Mouse (Mus musculus): Measurements from ENCODE around the gene Btbd2.

Gene Btbd2

DNA sequence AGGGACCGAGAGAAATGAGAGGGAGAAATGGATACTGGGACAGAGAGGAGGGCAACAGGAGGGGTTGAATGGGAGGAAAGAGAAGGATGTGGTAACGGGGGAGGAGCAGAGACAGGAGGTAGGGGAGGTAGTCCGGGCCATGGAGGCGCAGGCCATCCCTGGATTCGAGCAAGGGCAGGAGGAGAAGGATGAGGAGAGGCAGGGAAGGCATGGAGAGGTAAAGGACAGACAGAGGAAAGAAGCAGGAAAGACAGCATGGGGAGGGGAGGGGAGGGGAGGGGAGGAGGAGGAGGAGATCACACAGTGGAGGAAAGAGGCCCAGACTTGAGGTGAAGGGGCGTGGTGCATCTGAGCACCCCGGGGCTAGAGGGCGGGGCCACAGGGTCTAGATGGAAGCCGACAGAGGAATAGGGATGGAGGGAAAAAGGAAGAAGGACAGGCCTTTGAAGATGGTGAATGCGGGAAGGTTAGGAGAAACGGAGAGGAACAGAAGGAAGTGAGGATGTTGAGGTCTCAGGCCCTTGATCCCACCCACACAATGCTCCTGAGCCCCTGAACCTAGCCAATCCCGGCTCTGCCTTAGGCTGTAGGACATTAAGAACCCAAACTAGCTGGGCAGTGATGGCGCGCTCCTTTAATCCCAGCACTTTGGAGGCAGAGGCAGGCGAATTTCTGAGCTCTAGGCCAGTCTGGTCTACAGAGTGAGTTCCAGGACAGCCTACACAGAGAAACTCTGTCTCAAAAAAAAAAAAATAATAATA is at the start of gene Btbd2:
Gene Btbd2, minus strand, starts transcription at position 209 of the 761 bp plus-strand sequence.
- no peak for DNase-seq (ENCODE audit: low spot score)

DNA sequence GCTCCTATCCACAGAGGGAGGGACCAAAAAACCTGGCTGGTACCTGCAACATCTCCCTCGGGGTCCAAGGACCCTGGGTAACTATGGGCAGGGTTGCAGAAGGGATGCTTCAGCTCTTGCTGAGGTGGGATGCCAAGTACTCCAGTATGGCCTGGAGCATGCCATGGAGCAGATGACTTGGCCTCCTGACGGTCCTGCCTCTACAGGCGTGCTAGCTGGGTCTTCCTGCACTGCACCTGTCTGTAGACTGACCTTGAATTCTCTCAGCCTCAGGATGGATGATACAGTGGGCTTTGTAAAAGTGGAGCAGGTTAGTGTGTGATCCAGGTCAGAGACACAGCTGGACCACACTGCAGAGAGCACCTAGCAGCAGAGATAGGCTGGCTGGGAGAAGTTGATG is 48.6 kb upstream of the Btbd2 start:
- no peak for DNase-seq (ENCODE audit: low spot score)

DNA sequence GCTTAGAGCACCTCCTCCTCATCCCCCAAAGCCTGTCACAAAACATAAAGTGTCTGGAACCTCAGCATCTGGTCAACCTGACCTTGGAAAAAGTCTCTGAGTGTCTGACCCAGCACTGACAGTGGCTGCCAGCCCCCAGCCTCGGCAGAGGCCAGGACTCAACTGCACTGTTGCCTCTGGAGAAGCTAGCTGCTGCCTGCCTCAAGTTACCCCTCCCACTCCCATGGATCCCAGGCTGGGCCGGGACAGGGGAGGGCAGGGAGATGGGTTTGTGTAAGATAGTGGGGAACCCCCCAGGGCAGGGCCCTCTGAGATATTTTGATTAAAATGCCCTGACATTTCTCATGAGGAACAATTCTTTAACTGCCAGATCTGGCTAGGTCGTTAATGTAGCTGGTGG is 48.2 kb upstream of the Btbd2 start:
- DNase-seq (ENCODE audit: low spot score), result no peak

DNA sequence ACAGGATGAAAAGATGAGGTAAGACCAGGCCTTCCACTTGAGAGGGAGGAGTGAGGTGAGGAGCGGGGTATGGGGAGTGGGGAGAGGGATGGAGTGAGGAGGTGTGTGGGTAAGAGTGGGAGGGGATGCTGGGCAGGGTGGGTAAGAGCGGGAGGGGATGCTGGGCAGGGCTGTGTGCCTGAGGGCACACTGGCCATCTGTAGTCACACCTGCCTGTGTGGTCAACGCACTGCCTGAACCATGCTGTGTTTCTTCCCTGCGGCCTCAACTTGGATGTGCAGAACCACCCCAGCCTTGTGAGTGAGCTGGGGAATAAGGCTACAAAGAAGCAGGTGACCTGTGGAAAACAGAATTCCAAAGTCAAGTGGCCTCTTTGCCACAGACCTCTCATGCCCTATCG is 47.5 kb upstream of the Btbd2 start:
- no peak for DNase-seq (ENCODE audit: low spot score)

DNA sequence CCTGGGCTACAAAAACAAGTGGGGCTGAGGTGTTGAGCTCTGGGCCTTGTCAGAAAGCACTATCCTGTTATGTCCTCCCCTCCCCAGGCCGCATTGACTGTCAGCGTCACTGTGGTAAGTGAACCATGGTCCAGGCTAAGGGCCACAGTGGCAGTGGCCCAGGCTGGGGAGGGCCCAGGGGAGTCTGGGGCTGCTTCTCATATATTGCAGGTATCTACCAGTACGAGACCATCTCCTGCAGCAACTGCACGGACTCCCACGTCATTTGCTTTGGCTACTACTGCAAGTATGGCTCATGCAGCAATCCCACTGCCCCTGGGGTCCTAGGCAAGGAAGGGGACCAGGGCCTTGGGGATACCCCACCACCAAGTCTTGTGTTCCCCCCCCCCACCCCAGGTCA is 46.8 kb upstream of the Btbd2 start:
- DNase-seq (ENCODE audit: low spot score), result no peak

DNA sequence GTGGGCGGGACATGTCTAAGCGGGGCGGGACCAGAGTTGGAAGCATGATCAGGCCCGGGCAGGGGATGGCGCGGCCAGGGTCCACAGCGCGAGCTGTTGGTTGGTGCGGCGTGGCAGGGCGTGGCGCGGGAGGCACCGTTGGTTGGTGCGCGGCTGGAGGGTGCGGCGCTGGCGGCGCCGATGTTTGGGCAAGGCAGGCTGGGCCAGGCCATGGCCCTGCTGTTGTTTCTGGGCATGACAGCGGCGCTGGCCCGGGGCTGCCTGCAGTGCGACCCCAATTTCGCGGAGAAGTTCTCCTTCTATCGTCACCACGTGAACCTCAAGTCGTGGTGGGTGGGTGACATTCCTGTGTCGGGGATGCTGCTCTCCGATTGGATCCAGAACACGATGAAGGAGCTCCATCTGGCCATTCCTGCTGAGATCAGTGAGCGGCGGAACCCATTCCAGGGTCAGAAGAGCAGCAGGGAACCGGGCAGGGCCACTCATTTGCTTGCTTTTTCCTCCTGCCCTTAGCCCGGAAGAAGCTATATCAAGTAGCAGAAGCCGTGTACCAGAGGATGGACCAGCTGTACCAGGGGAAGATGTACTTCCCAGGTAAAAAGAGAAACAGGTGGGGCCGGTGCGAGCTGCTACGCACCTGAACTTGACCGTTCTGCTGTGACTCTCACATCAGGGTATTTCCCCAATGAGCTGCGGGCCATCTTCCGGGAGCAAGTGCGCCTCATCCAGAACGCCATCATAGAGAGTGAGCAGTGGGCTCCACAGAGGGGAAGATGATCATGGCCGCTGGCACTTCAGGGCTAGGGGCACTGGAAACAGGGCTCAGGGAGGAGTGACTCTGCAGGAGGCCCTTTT is 45.9 kb upstream of the Btbd2 start:
- DNase-seq (ENCODE audit: low spot score), result peak; percentile 96

DNA sequence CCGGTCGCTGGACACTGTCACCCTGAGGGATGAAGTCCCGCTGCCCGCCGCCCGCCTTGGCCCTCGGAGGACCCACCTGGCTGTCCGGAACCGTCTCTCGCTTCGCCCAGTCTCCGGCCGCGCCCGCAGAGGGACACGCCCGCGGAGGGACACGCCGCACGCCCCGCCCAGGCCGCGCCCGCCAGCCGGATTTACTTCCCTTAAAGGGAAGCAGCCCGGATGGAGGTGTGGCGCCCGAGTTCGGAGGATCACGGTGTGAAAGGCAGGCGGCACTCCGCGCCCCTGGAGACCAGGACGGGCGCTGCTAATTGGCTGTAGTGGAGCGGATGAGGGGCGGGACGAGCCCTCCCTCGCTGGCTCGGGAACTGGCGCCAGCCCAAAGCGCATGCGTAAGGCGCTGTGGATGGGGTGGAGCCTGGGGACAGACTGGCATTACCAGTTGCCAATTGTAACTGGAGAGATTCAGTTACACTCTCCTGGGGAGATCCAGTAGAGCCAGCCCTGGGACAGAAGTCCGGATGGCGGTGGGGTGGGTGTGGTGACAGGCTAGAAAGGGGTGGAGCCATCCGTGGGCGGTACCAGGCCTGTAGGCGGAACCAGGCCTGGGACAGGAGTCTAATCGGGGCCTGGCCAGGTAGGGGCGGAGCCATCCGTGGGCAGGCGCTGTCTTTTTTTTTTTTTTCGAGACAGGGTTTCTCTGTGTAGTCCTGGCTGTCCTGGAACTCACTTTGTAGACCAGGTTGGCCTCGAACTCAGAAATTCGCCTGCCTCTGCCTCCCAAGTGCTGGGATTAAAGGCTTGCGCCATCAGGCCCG is 45.1 kb upstream of the Btbd2 start, which contains the start of the genes Mob3a and Izumo4:
Gene Mob3a, minus strand, starts transcription at position 257 of the 815 bp plus-strand sequence.
Gene Izumo4, plus strand, starts transcription at position 464 of the 815 bp plus-strand sequence.
- DNase-seq (ENCODE audit: low spot score), result peak; percentile 99

DNA sequence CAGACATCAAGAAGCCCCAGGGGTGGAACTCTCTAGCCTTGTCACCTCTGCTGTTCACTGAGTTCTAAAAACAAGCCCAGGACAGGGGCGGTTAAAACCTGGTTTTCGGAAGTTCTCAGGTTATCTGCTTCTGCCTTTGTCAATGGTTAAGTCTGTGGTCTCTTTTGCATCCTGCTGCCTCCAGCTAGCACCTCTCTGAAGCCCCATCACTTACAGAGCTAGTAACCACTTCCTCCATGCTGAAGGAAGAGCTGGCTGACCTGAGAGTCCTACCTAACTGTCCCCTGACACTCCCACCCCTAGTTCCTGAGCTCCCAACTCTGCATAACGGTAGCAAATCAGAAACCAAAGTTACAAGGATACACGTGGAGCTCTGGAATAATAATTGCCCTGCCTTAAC is 43.9 kb upstream of the Btbd2 start:
- no peak for DNase-seq (ENCODE audit: low spot score)

DNA sequence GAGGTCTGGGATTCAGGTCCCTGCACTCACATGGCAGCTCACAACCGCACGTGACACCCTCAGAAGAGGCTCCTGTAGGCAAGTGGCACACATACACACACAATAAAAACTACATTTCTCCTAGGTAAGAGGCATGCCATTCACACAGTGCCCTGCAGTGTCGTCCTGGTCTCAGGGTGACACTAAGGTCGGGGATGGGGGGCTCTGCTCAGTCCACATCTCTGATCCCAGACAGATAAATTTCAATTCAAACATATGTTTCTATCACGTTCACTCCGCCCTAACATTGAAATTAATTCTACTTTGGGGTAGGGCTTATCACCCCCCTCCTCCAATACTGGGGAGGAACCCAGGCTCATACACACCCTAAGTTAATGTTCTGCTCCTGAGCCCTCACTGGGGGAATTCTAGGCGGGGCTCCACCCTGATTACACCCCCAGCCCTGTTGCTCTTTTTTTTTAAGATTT is 43.2 kb upstream of the Btbd2 start:
- no peak for DNase-seq (ENCODE audit: low spot score)

DNA sequence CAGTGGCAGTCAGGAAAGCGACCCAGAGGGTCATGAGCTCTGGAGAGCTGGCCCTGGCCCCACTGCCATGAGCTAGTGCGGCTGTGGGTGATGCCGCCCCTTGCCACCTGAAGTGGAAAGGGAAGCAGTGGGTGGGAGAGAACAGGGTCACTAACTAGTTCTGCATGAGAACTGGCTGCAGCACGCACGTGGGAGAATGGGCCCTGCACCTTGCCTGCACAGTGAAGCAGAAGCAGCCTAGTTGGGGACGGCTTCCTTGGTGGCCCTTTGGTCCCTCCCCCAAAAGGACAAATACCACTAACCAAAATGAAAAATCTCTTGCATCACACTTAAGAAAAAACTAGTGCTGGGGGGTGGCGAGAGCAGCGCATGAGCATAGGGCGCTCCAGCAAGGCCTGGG is 41.7 kb upstream of the Btbd2 start:
- DNase-seq (ENCODE audit: low spot score), result no peak

DNA sequence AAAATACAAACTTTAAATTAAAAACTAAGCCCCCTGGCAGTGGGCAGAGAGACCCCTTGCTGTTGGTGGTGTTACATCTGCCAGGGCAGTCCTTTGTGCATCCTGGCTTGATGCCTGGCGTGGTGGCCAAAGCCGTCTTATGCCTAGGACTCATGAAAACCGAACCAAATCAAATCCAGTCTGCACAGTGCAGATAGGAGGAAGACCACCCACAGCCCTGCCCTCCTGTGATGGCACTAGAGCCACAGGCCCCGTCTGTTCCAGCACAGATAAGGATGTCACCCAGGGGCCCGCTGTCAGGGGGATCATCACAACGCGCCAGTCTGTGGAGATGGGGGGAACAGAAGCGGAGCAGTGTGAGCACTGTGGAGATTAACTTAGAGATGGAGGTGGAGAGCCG is 40.9 kb upstream of the Btbd2 start:
- DNase-seq (ENCODE audit: low spot score), result no peak

DNA sequence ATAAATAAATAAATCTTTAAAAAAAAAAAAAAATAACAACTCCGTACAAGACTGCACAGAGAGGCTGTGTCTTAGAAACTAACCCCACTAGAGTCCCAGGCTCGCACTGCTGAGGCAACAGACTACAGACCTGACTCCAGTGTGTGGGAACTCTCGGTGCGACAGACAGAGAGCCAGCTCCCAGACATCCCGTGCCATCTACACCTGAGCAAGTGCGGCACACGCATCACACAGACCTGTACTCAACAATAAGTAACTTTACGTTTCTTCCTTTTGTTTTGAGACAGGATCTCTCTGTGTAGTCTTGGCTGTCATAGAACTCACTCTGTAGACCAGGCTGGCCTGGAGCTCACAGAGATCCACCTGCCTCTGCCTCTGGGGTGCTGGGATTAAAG is 40.5 kb upstream of the Btbd2 start:
- no peak for DNase-seq (ENCODE audit: low spot score)

DNA sequence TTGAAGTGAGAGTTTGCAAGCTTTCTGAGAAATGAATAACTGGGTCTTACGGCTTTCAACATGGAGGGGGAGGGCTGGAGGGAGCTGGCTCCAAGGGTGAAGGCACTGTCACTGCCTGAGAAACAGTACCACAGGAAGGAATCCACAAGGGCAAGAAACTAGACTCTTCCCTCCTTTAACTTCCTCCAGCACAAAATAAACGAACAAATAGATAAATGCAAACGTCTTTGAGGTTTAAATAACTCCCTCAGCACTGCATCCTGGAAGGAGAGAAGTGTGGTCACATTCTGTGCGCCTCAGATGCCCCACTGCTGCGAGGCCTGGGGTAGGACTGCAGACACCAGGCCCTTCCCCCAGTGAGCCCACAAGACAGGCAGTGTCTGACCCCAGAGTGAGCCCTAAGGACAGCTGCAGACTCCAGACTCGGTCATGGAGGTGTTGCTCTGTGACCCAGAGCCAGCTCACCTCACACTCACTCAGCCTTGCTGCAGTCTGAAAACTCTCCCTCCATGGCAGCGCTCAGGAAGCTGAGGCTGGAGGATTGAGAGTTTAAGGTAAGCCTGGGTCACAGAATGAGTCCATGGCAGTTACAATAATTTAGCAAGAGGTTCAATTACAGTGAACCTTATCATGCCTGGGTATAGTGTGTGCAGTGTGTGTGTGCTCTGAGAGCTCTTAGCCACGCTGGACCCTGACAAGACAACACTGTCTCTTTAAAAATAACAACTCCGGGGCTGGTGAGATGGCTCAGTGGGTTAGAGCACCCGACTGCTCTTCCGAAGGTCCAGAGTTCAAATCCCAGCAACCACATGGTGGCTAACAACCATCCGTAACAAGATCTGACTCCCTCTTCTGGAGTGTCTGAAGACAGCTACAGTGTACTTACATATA is 39.9 kb upstream of the Btbd2 start:
- DNase-seq (ENCODE audit: low spot score), result no peak

DNA sequence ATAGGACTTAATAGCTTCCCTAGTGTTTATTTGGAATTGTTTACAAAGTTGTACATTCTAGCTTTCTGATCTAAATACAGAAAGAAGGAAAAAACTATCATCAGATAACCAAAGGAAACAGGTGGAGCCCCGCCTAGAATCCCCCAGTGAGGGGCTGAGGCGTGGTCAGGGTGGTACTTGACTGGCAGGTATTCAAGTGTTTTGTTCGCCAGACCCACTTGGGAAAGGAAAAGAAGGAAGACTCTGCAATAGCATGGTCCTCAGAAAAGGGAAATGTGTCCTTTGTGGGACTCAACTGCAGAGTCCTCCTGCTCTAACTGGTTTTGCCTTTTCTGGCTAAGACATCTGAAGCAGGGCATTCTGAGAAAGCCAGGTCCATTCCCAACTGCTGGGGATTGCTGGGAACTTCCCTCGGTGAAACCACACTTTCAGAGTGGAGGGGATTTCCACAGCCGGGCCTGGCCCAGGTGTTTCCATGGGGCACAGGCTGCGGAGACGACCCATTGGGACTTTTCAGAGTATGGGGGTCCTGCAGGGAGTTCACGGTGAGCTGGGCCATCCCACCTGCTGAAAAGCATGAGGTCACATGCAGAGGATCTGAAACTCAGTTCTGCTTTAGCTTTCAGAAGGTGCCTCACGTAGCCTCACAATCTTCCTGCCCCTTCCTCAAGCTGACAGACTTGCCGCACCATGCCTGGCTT is 39.1 kb upstream of the Btbd2 start:
- no peak for DNase-seq (ENCODE audit: low spot score)

DNA sequence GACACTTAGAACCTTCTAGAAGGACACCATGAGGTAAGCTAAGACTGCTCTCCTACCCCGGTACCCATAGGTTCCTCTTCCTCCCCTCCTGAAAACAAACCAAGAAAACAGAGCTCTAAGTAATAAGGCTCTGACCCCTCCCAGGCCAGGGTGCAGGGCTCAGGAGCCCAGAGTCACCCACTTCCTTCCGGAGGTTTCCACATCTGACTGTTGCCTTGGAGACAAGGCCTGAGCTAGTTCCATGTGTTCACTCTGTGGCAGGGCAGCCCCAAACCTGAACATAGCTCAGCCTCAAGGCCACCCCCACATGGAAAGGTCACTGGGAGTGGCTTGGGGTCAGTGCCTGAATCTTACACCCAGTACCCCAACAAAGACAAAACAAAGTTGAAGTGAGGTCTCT is 38.3 kb upstream of the Btbd2 start:
- no peak for DNase-seq (ENCODE audit: low spot score)

DNA sequence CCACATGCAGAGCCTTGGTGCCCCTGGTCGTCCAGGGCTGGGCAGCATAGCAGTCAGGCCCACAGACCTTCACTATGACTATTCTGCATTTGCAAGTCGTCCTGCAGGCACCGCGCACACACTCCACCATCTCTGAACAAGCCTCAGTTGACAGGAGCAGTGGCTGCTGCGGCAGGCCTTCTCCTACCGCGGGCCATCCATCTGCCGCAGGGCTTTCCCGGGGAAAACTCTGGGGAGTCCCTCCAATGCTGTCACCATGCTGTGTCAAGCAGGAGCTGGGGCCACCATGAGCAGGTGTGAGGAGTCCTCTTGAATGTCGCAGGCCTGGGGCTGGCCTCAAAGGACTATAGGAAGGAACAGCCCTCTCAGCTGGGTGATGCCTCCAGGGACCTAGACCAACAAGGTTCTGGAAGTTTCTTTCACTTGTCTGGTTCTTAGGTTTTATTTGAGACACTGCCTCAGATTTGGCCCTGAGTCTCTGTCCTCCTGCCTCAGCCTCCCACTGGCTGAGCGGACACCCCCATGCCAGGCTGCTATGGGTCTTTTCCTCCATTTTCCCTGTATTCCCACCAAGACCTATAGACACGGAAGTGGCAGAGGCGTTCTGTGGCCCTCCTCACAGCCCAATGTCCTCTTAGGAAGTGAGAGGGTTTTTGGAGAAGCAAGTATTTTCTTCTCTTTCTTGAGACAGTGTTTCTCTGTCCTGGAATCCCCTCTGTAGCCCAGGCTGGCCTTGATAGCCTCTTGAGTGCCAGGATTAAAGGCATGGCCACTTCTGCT is 37.5 kb upstream of the Btbd2 start:
- DNase-seq (ENCODE audit: low spot score), result no peak

DNA sequence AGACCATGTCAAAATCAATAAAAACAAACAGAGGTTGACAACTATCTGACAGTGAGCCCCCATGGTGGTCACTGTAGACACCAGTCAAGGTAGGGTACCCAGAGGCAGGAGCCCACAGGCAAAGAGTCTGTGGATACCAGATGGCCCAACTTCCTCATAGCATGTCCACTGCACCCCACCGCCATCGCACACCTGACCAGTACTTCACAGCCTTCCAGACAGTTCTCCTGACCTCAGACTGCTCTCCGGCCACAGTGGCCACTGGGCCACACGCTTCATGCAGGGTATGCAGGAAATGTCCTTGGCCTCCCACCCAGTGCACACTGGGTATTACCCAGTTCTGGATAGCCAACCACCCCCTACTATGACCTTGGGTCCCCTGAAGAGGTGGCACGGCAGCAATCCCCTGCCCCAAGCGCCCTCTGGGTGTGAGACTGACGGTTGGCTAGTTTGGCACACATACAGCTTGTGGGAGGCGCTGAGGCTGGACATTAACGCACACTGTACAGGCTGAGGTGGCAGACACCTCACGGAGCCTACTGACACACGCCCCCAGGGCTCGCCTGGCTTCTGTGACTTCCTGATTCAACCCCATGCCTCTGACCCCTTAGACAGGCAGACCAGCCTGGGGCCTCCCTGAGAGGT is 36.7 kb upstream of the Btbd2 start:
- no peak for DNase-seq (ENCODE audit: low spot score)

DNA sequence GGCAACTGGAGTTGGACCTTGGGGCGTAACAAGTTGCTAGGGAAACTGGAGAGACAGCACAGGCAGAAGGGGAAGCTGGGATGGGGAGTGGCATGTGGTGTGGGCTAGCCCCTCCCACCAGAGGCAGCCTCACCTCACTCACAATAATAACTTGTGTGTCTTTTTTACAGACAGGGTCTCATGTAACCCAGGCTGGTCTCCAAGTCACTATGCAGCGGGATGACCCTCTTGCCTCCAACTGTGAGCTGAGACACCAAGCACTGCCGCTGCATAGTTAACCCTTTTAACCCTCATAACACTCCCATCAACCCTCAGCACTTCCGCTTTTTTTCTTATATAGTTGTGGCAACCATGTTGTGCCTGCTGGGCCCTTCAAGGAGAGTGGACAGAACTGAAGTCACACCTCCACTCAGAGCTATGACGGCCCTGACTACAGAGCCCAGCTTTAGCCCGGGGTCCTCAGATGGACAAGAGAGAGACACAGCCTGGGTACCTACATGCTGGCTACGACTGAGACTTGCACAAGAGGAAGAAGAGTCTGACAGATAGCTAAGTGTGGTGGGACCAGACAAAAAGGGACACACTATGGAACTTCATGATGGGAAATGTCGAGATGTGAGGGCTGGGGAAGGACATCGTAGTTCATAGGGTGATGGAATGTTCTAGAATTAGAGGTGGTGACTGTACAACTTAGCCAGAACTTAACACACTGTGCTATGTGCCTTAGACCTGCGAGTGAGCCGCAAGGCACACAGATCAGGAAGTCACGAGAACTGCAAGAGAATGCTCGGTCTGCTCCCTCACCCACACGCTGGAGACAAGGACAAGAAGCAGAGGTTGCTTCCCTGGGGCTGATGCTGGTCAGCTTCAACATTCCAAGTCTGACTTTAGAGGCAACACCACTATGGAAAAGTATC is 35.6 kb upstream of the Btbd2 start:
- no peak for DNase-seq (ENCODE audit: low spot score)

Data from urinary bladder, postnatal 14 days (tissue).